Mouse (Mus musculus): ENCODE data around the gene Tmem51.
"Not testable (repeated sequence)": the region's sequence is repeated elsewhere in the genome, so short reads cannot be mapped to it uniquely, and the experiment has no call there.

Tmem51 gene

GRCm38 (mm10) chr4:142059113-142059840 lies 24.8 kb downstream of the Tmem51 start:
- no peak for DNase-seq

- peak; percentile 46 for DNase-seq
Measured at GRCm38 (mm10) chr4:142057529-142058216, 26.4 kb downstream of the Tmem51 start.

GRCm38 (mm10) chr4:142055600-142055999 lies 28.5 kb downstream of the Tmem51 start:
- no peak for DNase-seq

- peak; percentile 14 for DNase-seq
Measured at GRCm38 (mm10) chr4:142054580-142054979, 29.5 kb downstream of the Tmem51 start.

GRCm38 (mm10) chr4:142053661-142054448 lies 30.2 kb downstream of the Tmem51 start:
- DNase-seq: no peak

- no peak for DNase-seq
Measured at GRCm38 (mm10) chr4:142053261-142053660, 30.8 kb downstream of the Tmem51 start.

- DNase-seq: no peak
Measured at GRCm38 (mm10) chr4:142052391-142053132, 31.5 kb downstream of the Tmem51 start.

GRCm38 (mm10) chr4:142051883-142052282 lies 32.2 kb downstream of the Tmem51 start:
- not testable (repeated sequence) for DNase-seq

- DNase-seq: no peak
Measured at GRCm38 (mm10) chr4:142049963-142050362, 34.1 kb downstream of the Tmem51 start.

- no peak for DNase-seq
Measured at GRCm38 (mm10) chr4:142048391-142048790, 35.7 kb downstream of the Tmem51 start.

- no peak for DNase-seq
Measured at GRCm38 (mm10) chr4:142047005-142047404, 37.1 kb downstream of the Tmem51 start.

GRCm38 (mm10) chr4:142046496-142046895 lies 37.6 kb downstream of the Tmem51 start:
- DNase-seq: no peak

- no peak for DNase-seq
Measured at GRCm38 (mm10) chr4:142045595-142046163, 38.4 kb downstream of the Tmem51 start.

GRCm38 (mm10) chr4:142044452-142044851 lies 39.7 kb downstream of the Tmem51 start:
- no peak for DNase-seq

- no peak for DNase-seq
Measured at GRCm38 (mm10) chr4:142039662-142040353, 44.3 kb downstream of the Tmem51 start.

GRCm38 (mm10) chr4:142037897-142038296 lies 46.2 kb downstream of the Tmem51 start:
- DNase-seq: no peak

- no peak for DNase-seq
Measured at GRCm38 (mm10) chr4:142028533-142028932, 55.6 kb downstream of the Tmem51 start.

- no peak for DNase-seq
Measured at GRCm38 (mm10) chr4:142026965-142027364, 57.1 kb downstream of the Tmem51 start.

GRCm38 (mm10) chr4:142024536-142024935 lies 59.6 kb downstream of the Tmem51 start:
- DNase-seq: no peak

GRCm38 (mm10) chr4:142023166-142023565 lies 60.9 kb downstream of the Tmem51 start:
- DNase-seq: no peak

GRCm38 (mm10) chr4:142017686-142018085 lies 66.4 kb downstream of the Tmem51 start:
- DNase-seq: no peak

Measured in right cerebral cortex, adult 18-20 months (tissue).